In genomic region chr3:82904211-82904908, GRCm38 (mm10) we compare ENCODE assay signal across 8 mouse cellular contexts. TPM values are rescaled to one million over a fixed set of nuclear protein-coding genes. Genes with fewer than 3 reads are reported as not detected.
DNase-seq lines count a peak whose midpoint lies in the region; ATAC-seq and TF ChIP-seq lines count a peak whose summit lies in the region.

No protein-coding gene starts in this region.

- no peak for TF ChIP-seq POLR2A in small intestine, adult 2 months (IDR thresholded peaks at IDR 0.05; ENCODE audit: low read depth, low read length)

- H3K36me3 ChIP-seq in ES-E14 (ENCODE audit: control insufficient read depth, insufficient read depth, low read length, poor library complexity, severe bottlenecking), result no peaks in the 10 kb centered on the region
- no peaks in the 10 kb centered on the region for H3K36me3 ChIP-seq in liver, embryonic 13.5 days
- H3K36me3 ChIP-seq in small intestine, adult 2 months (ENCODE audit: control insufficient read depth, insufficient read depth, low read length), result peaks cover 1% of the 10 kb centered on the region; the same call in 1 of the 2 replicates

- no peak overlapping the region for H3K27ac ChIP-seq in ES-E14 (ENCODE audit: insufficient read depth, low read depth, low read length, poor library complexity, severe bottlenecking)
- H3K27ac ChIP-seq in liver, embryonic 13.5 days, result no peak overlapping the region
- H3K27ac ChIP-seq in small intestine, adult 2 months (ENCODE audit: insufficient read depth, low read depth, low read length), result no peak overlapping the region

- H3K4me3 ChIP-seq in ES-E14 (ENCODE audit: insufficient read depth in 1 of 2, low read depth in 1 of 2, low read length in 2 of 2, poor library complexity in 1 of 2, severe bottlenecking in 1 of 2), result peak overlapping the region; percentile 40 to 64
- peak overlapping the region; percentile 38 for H3K4me3 ChIP-seq in liver, embryonic 13.5 days (replicated peaks)
- peak overlapping the region; percentile 83 for H3K4me3 ChIP-seq in small intestine, adult 2 months (ENCODE audit: low read depth, low read length)

- WGBS in liver, embryonic 13.5 days (ENCODE audit: insufficient replicate concordance), result 3% methylated on average over 31 of the region's 31 CpGs
- 3% methylated on average over 31 of the region's 31 CpGs for WGBS in small intestine, adult 2 months

- no peaks in the 10 kb centered on the region for H3K9me3 ChIP-seq in ES-E14 (ENCODE audit: control insufficient read depth, insufficient read depth, low read depth, low read length)
- H3K9me3 ChIP-seq in liver, embryonic 13.5 days (replicated peaks), result no peaks in the 10 kb centered on the region

- in situ Hi-C loops in ES-E14 (cut with MboI; ENCODE audit: low sequenced_read_pairs in 2 of 2, unreplicated experiment in 2 of 2), result no loop called here

- ATAC-seq in liver, embryonic 13.5 days (ENCODE audit: low read depth), result no peak

- H3K4me1 ChIP-seq in ES-E14 (ENCODE audit: control insufficient read depth in 2 of 2, insufficient read depth in 2 of 2, low read length in 2 of 2, poor library complexity in 1 of 2), result no peaks in the 10 kb centered on the region
- 0 out of 2 replicates have a peak, but pooled peaks cover 3% of the 10 kb centered on the region for H3K4me1 ChIP-seq in liver, embryonic 13.5 days (replicated peaks)
- peaks cover 4% of the 10 kb centered on the region; the same call in 1 of the 2 replicates for H3K4me1 ChIP-seq in small intestine, adult 2 months (ENCODE audit: control insufficient read depth, insufficient read depth, insufficient read length, low read length)

- H3K27me3 ChIP-seq in liver, embryonic 13.5 days, result peaks cover 29% of the 10 kb centered on the region
- no peaks in the 10 kb centered on the region for H3K27me3 ChIP-seq in small intestine, adult 2 months (ENCODE audit: control insufficient read depth, insufficient read depth, low read length)

- TF ChIP-seq CTCF in small intestine, adult 2 months (IDR thresholded peaks at IDR 0.05; ENCODE audit: extremely low read depth, insufficient read length, insufficient replicate concordance, low read depth, low read length), result no peak

- H3K4me2 ChIP-seq in liver, embryonic 13.5 days, result peak overlapping the region; percentile 59

- no peak overlapping the region for H3K9ac ChIP-seq in ES-E14 (ENCODE audit: insufficient read depth, low read depth, low read length, poor library complexity, severe bottlenecking)
- H3K9ac ChIP-seq in liver, embryonic 13.5 days, result no peak overlapping the region; the same call in 1 of the 2 replicates

- peak; percentile 19 to 23 for DNase-seq in cerebellum, postnatal 10 days
- DNase-seq in cerebellum, adult 8-10 months, result no peak
- DNase-seq in ES-E14 (ENCODE audit: low read depth, low spot score) (no peak), adipocyte (ENCODE audit: low spot score) (no peak)
- peak; percentile 14 for DNase-seq in forelimb bud, embryonic 11.5 days (ENCODE audit: low read depth, low spot score)
- DNase-seq in liver, embryonic 13.5 days, result no peak
- no peak for DNase-seq in thymus, adult 18-20 months

TF ChIP-seq in ES-E14, 5 proteins besides CTCF, POLR2A, EP300 and RAD21:
- TF ChIP-seq ZNF384 (IDR thresholded peaks at IDR 0.05; ENCODE audit: low read depth, low read length) (no peak), ZC3H11A (IDR thresholded peaks at IDR 0.05; ENCODE audit: borderline replicate concordance, low read depth, low read length) (no peak), CHD2 (IDR thresholded peaks at IDR 0.05; ENCODE audit: low read depth, low read length) (no peak), MAFK (IDR thresholded peaks at IDR 0.05; ENCODE audit: insufficient read depth, low read depth, low read length) (no peak), HCFC1 (IDR thresholded peaks at IDR 0.05; ENCODE audit: borderline replicate concordance, insufficient read depth, low read length) (no peak)

RNA-seq across cellular contexts. Expression of gene Lrat, which starts 0.6 kb away (rescaled TPM):
- 0.05 and 0.09 TPM in 2 replicates for total RNA-seq in ES-E14 (2012; rRNA removed)
- polyA plus RNA-seq in liver, embryonic 13.5 days (2015; fragmentation: Nextera tagmentation; extraction: Ambion mirVana), result 0.88 and 1.2 TPM in 2 replicates
- polyA plus RNA-seq in small intestine, adult 2 months (2012; rRNA removed), result 2.9 and 4.4 TPM in 2 replicates

RNA-seq across cellular contexts. Expression of gene Rbm46, which starts 28.1 kb away (rescaled TPM):
- total RNA-seq in ES-E14 (2012; rRNA removed), result 1.0 and 2.9 TPM in 2 replicates
- 1.2 and 1.9 TPM in 2 replicates for polyA plus RNA-seq in liver, embryonic 13.5 days (2015; fragmentation: Nextera tagmentation; extraction: Ambion mirVana)
- not detected in 2 replicates for polyA plus RNA-seq in small intestine, adult 2 months (2012; rRNA removed)

Comparison
In these comparisons a context has a peak if more than half of its experiments do, and no peak if none do; other contexts are left out.
1. DNase-seq: peak in cerebellum, postnatal 10 days (2 of 2) and forelimb bud, embryonic 11.5 days (single experiment); none in cerebellum, adult 8-10 months (single experiment), ES-E14 (single experiment), liver, embryonic 13.5 days (single experiment), adipocyte (single experiment) and thymus, adult 18-20 months (0 of 2).
2. Peak in every context shown above with its lines, with median percentiles within 50 percentile points of each other: H3K4me3 ChIP-seq.